Mouse (Mus musculus) MEL (cell line): ENCODE measurements around the gene Fkbp9. TPM values are rescaled to one million over a fixed set of nuclear protein-coding genes. Genes with fewer than 3 reads are reported as not detected.
A peak's percentile ranks its signal among the peaks of the same experiment; 100 is the strongest.

Source experiments
- DNase-seq: peaks from one replicate; pipeline ENCODE4 v3.0.0; 2011; ENCODE audit warnings: low read depth, low spot score
- H3K27ac ChIP-seq: 2 replicates; pipeline ENCODE4 v1.5.1; 2012; ENCODE audit warnings: low read depth, mild to moderate bottlenecking, control low read depth, low read length, moderate library complexity; ENCODE audit not compliant: control insufficient read depth
- H3K27me3 ChIP-seq, 2 experiments: fragments of 150-350 bp in 1 of 2; sonication (generic) in 1 of 2; 2 replicates each; pipeline ENCODE4 v1.6.1; 2012; ENCODE audit warnings: low read length in 2 of 2, mild to moderate bottlenecking in 2 of 2, improper control_type of control experiment in 1 of 2, moderate library complexity in 1 of 2; ENCODE audit not compliant: insufficient read depth in 2 of 2, control insufficient read depth in 1 of 2
- H3K36me3 ChIP-seq, 2 experiments: 2 replicates each; pipeline ENCODE4 v1.6.1; 2012 to 2014; ENCODE audit warnings: low read length in 2 of 2, improper control_type of control experiment in 1 of 2, inconsistent platforms in 1 of 2, mild to moderate bottlenecking in 1 of 2; ENCODE audit not compliant: insufficient read depth in 2 of 2, control insufficient read depth in 1 of 2
- H3K4me1 ChIP-seq, 2 experiments: fragments of 150-350 bp in 1 of 2; sonication (generic) in 1 of 2; 2 replicates each; pipeline ENCODE4 v1.6.1; 2012; ENCODE audit warnings: low read length in 2 of 2, improper control_type of control experiment in 1 of 2, mild to moderate bottlenecking in 1 of 2; ENCODE audit not compliant: insufficient read depth in 2 of 2, control insufficient read depth in 1 of 2
- H3K4me3 ChIP-seq, 2 experiments: fragments of 150-350 bp in 1 of 2; sonication (generic) in 1 of 2; 2 replicates each; pipeline ENCODE4 v1.5.1; 2012; ENCODE audit warnings: low read depth in 2 of 2, low read length in 2 of 2, mild to moderate bottlenecking in 2 of 2, moderate library complexity in 2 of 2, control low read depth in 1 of 2, improper control_type of control experiment in 1 of 2; ENCODE audit not compliant: control insufficient read depth in 1 of 2, insufficient read depth in 1 of 2
- H3K79me2 ChIP-seq: 2 replicates; pipeline ENCODE4 v1.6.1; 2012; ENCODE audit warnings: mild to moderate bottlenecking, low read length, moderate library complexity; ENCODE audit not compliant: control insufficient read depth, poor library complexity, insufficient read depth
- H3K9ac ChIP-seq: 2 replicates; pipeline ENCODE4 v1.6.1; 2012; ENCODE audit warnings: low read depth, mild to moderate bottlenecking, control low read depth, low read length, moderate library complexity; ENCODE audit not compliant: control insufficient read depth, poor library complexity, severe bottlenecking
- H3K9me3 ChIP-seq: fragments of 150-350 bp; sonication (generic); replicated peaks from 2 replicates; pipeline ENCODE4 v1.6.1; 2012; ENCODE audit warnings: mild to moderate bottlenecking, low read length, improper control_type of control experiment, moderate library complexity; ENCODE audit not compliant: insufficient read depth
- BHLHE40 ChIP-seq: IDR thresholded peaks from 2 replicates; pipeline ENCODE4 v1.6.1; 2012; ENCODE audit warnings: low read depth, mild to moderate bottlenecking, inconsistent platforms, low read length, improper control_type of control experiment, borderline replicate concordance
- CHD1 ChIP-seq: IDR thresholded peaks from 2 replicates; pipeline ENCODE4 v1.6.1; 2012; ENCODE audit warnings: low read depth, mild to moderate bottlenecking, inconsistent platforms, low read length, improper control_type of control experiment
- E2F4 ChIP-seq: IDR thresholded peaks from 2 replicates; pipeline ENCODE4 v1.6.1; 2011; ENCODE audit warnings: low read depth, low read length, improper control_type of control experiment, borderline replicate concordance
- ELF1 ChIP-seq: IDR thresholded peaks from 2 replicates; pipeline ENCODE4 v1.6.1; 2014; ENCODE audit warnings: low read depth, mild to moderate bottlenecking, inconsistent platforms, low read length, improper control_type of control experiment, moderate library complexity
- EP300 ChIP-seq, 2 experiments: IDR thresholded peaks; 2 replicates each; pipeline ENCODE4 v1.6.1; 2011; ENCODE audit warnings: improper control_type of control experiment in 2 of 2, low read length in 2 of 2, low read depth in 1 of 2, mild to moderate bottlenecking in 1 of 2
- GABPA ChIP-seq: IDR thresholded peaks from 2 replicates; pipeline ENCODE4 v1.6.1; 2012; ENCODE audit warnings: low read depth, mild to moderate bottlenecking, inconsistent platforms, low read length, improper control_type of control experiment, moderate library complexity
- GATA1 ChIP-seq: IDR thresholded peaks from 2 replicates; pipeline ENCODE4 v1.6.1; 2011; ENCODE audit warnings: low read depth, low read length, improper control_type of control experiment
- KAT2A ChIP-seq: conservative IDR thresholded peaks from 2 replicates; pipeline ENCODE4 v1.6.1; 2012; ENCODE audit warnings: low read depth, low read length, improper control_type of control experiment, inconsistent platforms
- MAX ChIP-seq: IDR thresholded peaks from 2 replicates; pipeline ENCODE4 v1.6.1; 2011; ENCODE audit warnings: low read length, improper control_type of control experiment
- MAZ ChIP-seq: IDR thresholded peaks from 2 replicates; pipeline ENCODE4 v1.6.1; 2012; ENCODE audit warnings: low read depth, mild to moderate bottlenecking, inconsistent platforms, low read length, improper control_type of control experiment
- MEF2A ChIP-seq: IDR thresholded peaks from 2 replicates; pipeline ENCODE4 v1.6.1; 2014; ENCODE audit warnings: low read depth, mild to moderate bottlenecking, inconsistent platforms, low read length, improper control_type of control experiment; ENCODE audit not compliant: poor library complexity, insufficient replicate concordance, severe bottlenecking; ENCODE audit errors: extremely low read depth
- MYB ChIP-seq: IDR thresholded peaks from 2 replicates; pipeline ENCODE4 v1.6.1; 2011; ENCODE audit warnings: mild to moderate bottlenecking, low read depth, low read length, improper control_type of control experiment
- MYC ChIP-seq: IDR thresholded peaks from 2 replicates; pipeline ENCODE4 v1.6.1; 2011; ENCODE audit warnings: low read depth, mild to moderate bottlenecking, low read length, improper control_type of control experiment, moderate library complexity
- NRF1 ChIP-seq: IDR thresholded peaks from 2 replicates; pipeline ENCODE4 v1.6.1; 2014; ENCODE audit warnings: low read depth, mild to moderate bottlenecking, inconsistent platforms, low read length, improper control_type of control experiment, moderate library complexity; ENCODE audit not compliant: poor library complexity, insufficient read depth, severe bottlenecking
- POLR2A ChIP-seq, 2 experiments: IDR thresholded peaks; 2 replicates each; pipeline ENCODE4 v1.6.1; 2011 to 2012; ENCODE audit warnings: low read length in 2 of 2, mild to moderate bottlenecking in 2 of 2, control low read depth in 1 of 2, improper control_type of control experiment in 1 of 2, low read depth in 1 of 2, moderate library complexity in 1 of 2; ENCODE audit not compliant: control insufficient read depth in 1 of 2, insufficient read depth in 1 of 2, poor library complexity in 1 of 2
- POLR2AphosphoS5 ChIP-seq: IDR thresholded peaks from 2 replicates; pipeline ENCODE4 v1.6.1; 2012; ENCODE audit warnings: low read depth, borderline replicate concordance, mild to moderate bottlenecking, inconsistent platforms, low read length, moderate library complexity, mixed read lengths
- RAD21 ChIP-seq: IDR thresholded peaks from 2 replicates; pipeline ENCODE4 v1.6.1; 2011; ENCODE audit warnings: mild to moderate bottlenecking, low read depth, low read length, improper control_type of control experiment
- RCOR1 ChIP-seq: IDR thresholded peaks from 2 replicates; pipeline ENCODE4 v1.6.1; 2012; ENCODE audit warnings: low read depth, mild to moderate bottlenecking, inconsistent platforms, low read length, improper control_type of control experiment
- SIN3A ChIP-seq: IDR thresholded peaks from 2 replicates; pipeline ENCODE4 v1.6.1; 2012; ENCODE audit warnings: low read length, improper control_type of control experiment, inconsistent platforms
- TAL1 ChIP-seq: IDR thresholded peaks from 2 replicates; pipeline ENCODE4 v1.6.1; 2012; ENCODE audit warnings: mild to moderate bottlenecking, inconsistent platforms, low read length, moderate library complexity, mixed read lengths
- TBP ChIP-seq: IDR thresholded peaks from 2 replicates; pipeline ENCODE4 v1.8.0; 2011; ENCODE audit warnings: low read depth, low read length, improper control_type of control experiment
- TCF12 ChIP-seq: IDR thresholded peaks from 2 replicates; pipeline ENCODE4 v1.6.1; 2014; ENCODE audit warnings: low read depth, mild to moderate bottlenecking, inconsistent platforms, low read length, improper control_type of control experiment, moderate library complexity
- UBTF ChIP-seq: IDR thresholded peaks from 2 replicates; pipeline ENCODE4 v1.6.1; 2012; ENCODE audit warnings: low read depth, mild to moderate bottlenecking, inconsistent platforms, low read length, improper control_type of control experiment, moderate library complexity, borderline replicate concordance; ENCODE audit not compliant: insufficient read depth
- USF1 ChIP-seq: IDR thresholded peaks from 2 replicates; pipeline ENCODE4 v1.6.1; 2014; ENCODE audit warnings: low read depth, mild to moderate bottlenecking, inconsistent platforms, low read length, improper control_type of control experiment, moderate library complexity
- USF2 ChIP-seq, 2 experiments: IDR thresholded peaks; 2 replicates each; pipeline ENCODE4 v1.6.1; 2011 to 2012; ENCODE audit warnings: improper control_type of control experiment in 2 of 2, low read length in 2 of 2, borderline replicate concordance in 1 of 2, inconsistent platforms in 1 of 2, low read depth in 1 of 2, mild to moderate bottlenecking in 1 of 2; ENCODE audit not compliant: insufficient read depth in 1 of 2
- ZC3H11A ChIP-seq: IDR thresholded peaks from 2 replicates; pipeline ENCODE4 v1.6.1; 2012; ENCODE audit warnings: low read depth, mild to moderate bottlenecking, inconsistent platforms, low read length, improper control_type of control experiment
- ZNF384 ChIP-seq: IDR thresholded peaks from 2 replicates; pipeline ENCODE4 v1.6.1; 2012; ENCODE audit warnings: low read depth, mild to moderate bottlenecking, inconsistent platforms, low read length, improper control_type of control experiment
- polyA plus RNA-seq, 2 experiments: library from polyadenylated mRNA; stranded (reverse) in 1 of 2; unstranded in 1 of 2; fragments of >175 nt in 1 of 2; fragments of >200 nt in 1 of 2; gene quantifications; 2 replicates each; pipeline versions ENCODE4 v1.2.1 to v1.2.4; 2012; ENCODE audit warnings: low replicate concordance in 2 of 2, low read depth in 1 of 2; ENCODE audit not compliant: insufficient read length in 2 of 2, insufficient read depth in 1 of 2, missing spikeins in 1 of 2
- total RNA-seq: library from RNA; depleted of rRNA; stranded (reverse); fragments of 300-350 nt; gene quantifications from 2 replicates; pipeline ENCODE4 v1.2.3, GENCODE M21; 2012

Fkbp9 gene
- total and polyA plus RNA-seq, 3 experiments: 3.0 to 19.5 TPM; not detected in 1

DNA sequence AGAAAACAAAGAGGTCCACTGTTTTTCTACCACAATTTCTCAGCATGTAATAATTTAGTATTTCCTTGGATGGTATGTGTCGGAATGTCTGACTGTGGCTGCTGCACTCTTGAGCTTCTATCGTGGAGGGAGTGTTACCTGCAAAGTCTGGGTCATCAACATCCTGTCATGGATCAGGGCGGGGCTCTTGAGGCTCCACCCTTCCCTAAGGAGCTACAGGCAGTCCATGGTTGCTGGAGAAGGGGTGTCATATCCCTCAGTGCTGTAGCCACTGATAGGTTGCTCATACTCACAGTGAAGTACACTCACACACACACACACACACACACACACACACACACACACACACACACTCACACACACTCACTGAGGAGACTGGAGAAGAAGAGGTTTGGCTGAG, 6.2 kb upstream of the Fkbp9 start:
- H3K4me3 ChIP-seq: no peak overlapping the region
- H3K9me3 ChIP-seq: no peaks in the 10 kb centered on the region
- no peak overlapping the region for H3K9ac ChIP-seq
- TF ChIP-seq POLR2A (IDR thresholded peaks at IDR 0.05; ENCODE audit: control insufficient read depth in 1 of 2, insufficient read depth in 1 of 2, low read depth in 1 of 2, low read length in 2 of 2, poor library complexity in 1 of 2) (no peak), EP300 (IDR thresholded peaks at IDR 0.05; ENCODE audit: low read depth in 1 of 2, low read length in 2 of 2) (no peak), ELF1 (no peak), MYB (no peak), POLR2AphosphoS5 (no peak), ZC3H11A (no peak), TBP (no peak), NRF1 (no peak), MEF2A (no peak), MYC (no peak), GABPA (no peak), ZNF384 (no peak), MAX (no peak), KAT2A (no peak), BHLHE40 (no peak), USF1 (no peak), TAL1 (no peak)
- no peak overlapping the region for H3K27ac ChIP-seq
- H3K4me1 ChIP-seq: no peaks in the 10 kb centered on the region
- DNase-seq: no peak
- H3K36me3 ChIP-seq: no peaks in the 10 kb centered on the region
- H3K79me2 ChIP-seq: no peaks in the 10 kb centered on the region
- H3K27me3 ChIP-seq: peaks cover 0 to 3% of the 10 kb centered on the region in 2 experiments; a peak in 3 of 4 replicates

GRCm38 (mm10) chr6:56832407-56832796, 543 bp downstream of the Fkbp9 start:
- H3K27me3 ChIP-seq: peaks cover 0 to 10% of the 10 kb centered on the region in 2 experiments; a peak in 3 of 4 replicates
- no peak for DNase-seq
- TF ChIP-seq UBTF (no peak), SIN3A (no peak), E2F4 (no peak), GABPA (no peak), RCOR1 (no peak), KAT2A (no peak), ELF1 (no peak), TAL1 (no peak), USF1 (no peak), MAZ (no peak), TCF12 (no peak), TBP (no peak), GATA1 (no peak), USF2 (IDR thresholded peaks at IDR 0.05; ENCODE audit: borderline replicate concordance in 1 of 2, insufficient read depth in 1 of 2, low read depth in 1 of 2, low read length in 2 of 2) (no peak), MEF2A (no peak), RAD21 (no peak), CHD1 (no peak), BHLHE40 (no peak)
- TF ChIP-seq, all 39 proteins: peak for 0
- no peaks in the 10 kb centered on the region for H3K4me1 ChIP-seq
- H3K9me3 ChIP-seq: no peaks in the 10 kb centered on the region
- H3K79me2 ChIP-seq: no peaks in the 10 kb centered on the region
- no peaks in the 10 kb centered on the region for H3K36me3 ChIP-seq
- H3K4me3 ChIP-seq: peak overlapping the region; percentile 11 to 41; a peak in 3 of 4 replicates
- H3K27ac ChIP-seq: no peak overlapping the region
- no peak overlapping the region; the same call in 1 of the 2 replicates for H3K9ac ChIP-seq
